Mouse (Mus musculus) retina, postnatal 1 day (tissue): ENCODE data around the gene Mybpc2.

Experiments
- DNase-seq: peaks from one replicate; pipeline ENCODE4 v3.0.0-alpha.2; 2012

The Mybpc2 gene

GRCm38 (mm10) chr7:44461503-44462217, 62.8 kb downstream of the Mybpc2 start:
- DNase-seq, result no peak

GRCm38 (mm10) chr7:44460767-44461502, 63.5 kb downstream of the Mybpc2 start:
- DNase-seq, result no peak

- no peak for DNase-seq
These were observed 64.4 kb downstream of the Mybpc2 start for GRCm38 (mm10) chr7:44460067-44460466.

GRCm38 (mm10) chr7:44456302-44456701, 68.2 kb downstream of the Mybpc2 start:
- no peak for DNase-seq

- DNase-seq, result no peak
These were observed 71.2 kb downstream of the Mybpc2 start for GRCm38 (mm10) chr7:44453256-44453655.
